Mouse (Mus musculus): Measurements from ENCODE around the gene Doc2g.

GRCm38 (mm10) chr19:4045966-4046865, 43.1 kb downstream of the Doc2g start, which contains the start of gene Gstp2:
- TF ChIP-seq CTCF (IDR thresholded peaks at IDR 0.05; ENCODE audit: borderline replicate concordance, extremely low read depth, insufficient read depth, insufficient read length) (peak; percentile 19; the same call in 1 of the 2 replicates), POLR2A (IDR thresholded peaks at IDR 0.05; ENCODE audit: borderline replicate concordance, extremely low read depth, insufficient read depth, insufficient read length, poor library complexity, severe bottlenecking) (no peak)

Measured in brain, embryonic 14.5 days (tissue).